Mouse (Mus musculus) liver, embryonic 12.5 days (tissue): ENCODE data around the gene Nudt1. TPM values are rescaled to one million over a fixed set of nuclear protein-coding genes. Genes with fewer than 3 reads are reported as not detected.

Experiments used
- ATAC-seq: fragments of 200-750 bp; cut with Nextera tagmentation; 2 replicates; pipeline ENCODE4 v1.8.0; 2017; ENCODE audit warnings: moderate number of reproducible peaks, mild to moderate bottlenecking, moderate library complexity
- H3K27ac ChIP-seq: fragments of 300-500 bp; sonication (generic); 2 replicates; pipeline ENCODE4 v1.5.1; 2016; ENCODE audit warnings: mild to moderate bottlenecking
- H3K27me3 ChIP-seq: fragments of 300-500 bp; sonication (generic); replicated peaks from 2 replicates; pipeline ENCODE4 v1.6.1; 2016; ENCODE audit warnings: mild to moderate bottlenecking, moderate library complexity
- H3K36me3 ChIP-seq: fragments of 300-500 bp; sonication (generic); 2 replicates; pipeline ENCODE4 v1.6.1; 2016; ENCODE audit warnings: mild to moderate bottlenecking, moderate library complexity
- H3K4me1 ChIP-seq: fragments of 300-500 bp; sonication (generic); 2 replicates; pipeline ENCODE4 v1.6.1; 2016
- H3K4me2 ChIP-seq: fragments of 300-500 bp; sonication (generic); 2 replicates; pipeline ENCODE4 v1.6.1; 2016; ENCODE audit warnings: mild to moderate bottlenecking, moderate library complexity
- H3K4me3 ChIP-seq: fragments of 300-500 bp; sonication (generic); 2 replicates; pipeline ENCODE4 v1.5.1; 2016; ENCODE audit warnings: mild to moderate bottlenecking, moderate library complexity
- H3K9ac ChIP-seq: fragments of 300-500 bp; sonication (generic); 2 replicates; pipeline ENCODE4 v1.6.1; 2016; ENCODE audit warnings: mild to moderate bottlenecking, moderate library complexity
- H3K9me3 ChIP-seq: fragments of 300-500 bp; sonication (generic); replicated peaks from 2 replicates; pipeline ENCODE4 v1.6.1; 2016; ENCODE audit warnings: mild to moderate bottlenecking, moderate library complexity
- WGBS: fragments of 180-500 bp; shearing (Covaris S2); methylation state at CpG from one replicate; pipeline ENCODE4 v1.1.7; 2016; ENCODE audit not compliant: insufficient replicate concordance; 5-methylcytosine and 5-hydroxymethylcytosine counted together
- polyA plus RNA-seq: library from polyadenylated mRNA; unstranded; fragments of >200 nt; fragmentation: Nextera tagmentation; extraction: Ambion mirVana; gene quantifications from 2 replicates; pipeline ENCODE4 v1.2.1, GENCODE M21; 2016

Gene Nudt1
- polyA plus RNA-seq, result 34.6 and 36.3 TPM in 2 replicates

- peak within 1 kb of the TSS; percentile 83 for H3K4me2 ChIP-seq
- no peaks in the 10 kb centered on the region for H3K27me3 ChIP-seq
- peaks cover 55% of the 10 kb centered on the region for H3K4me1 ChIP-seq
- H3K4me3 ChIP-seq, result peak within 1 kb of the TSS; percentile 98
- WGBS, result 3% methylated on average over 57 of the region's 60 CpGs
- peak within 1 kb of the TSS; percentile 87 for H3K27ac ChIP-seq
- no peaks in the 10 kb centered on the region for H3K9me3 ChIP-seq
- peak within 1 kb of the TSS; percentile 99 for H3K9ac ChIP-seq
- H3K36me3 ChIP-seq, result peaks cover 9% of the 10 kb centered on the region; the same call in 1 of the 2 replicates
- ATAC-seq, result peak; percentile 91
Observed at GRCm38 (mm10) chr5:140321042-140321755, at the start of gene Nudt1, which contains the start of gene Mad1l1. Gene Nudt1, plus strand, starts transcription at chr5:140321656. Gene Mad1l1, minus strand, starts transcription at chr5:140321552.

GRCm38 (mm10) chr5:140276779-140277178, 44.7 kb upstream of the Nudt1 start:
- Histone ChIP-seq H3K9me3 (no peaks in the 10 kb centered on the region), H3K4me3 (no peak overlapping the region), H3K36me3 (peaks cover 49% of the 10 kb centered on the region), H3K27me3 (no peaks in the 10 kb centered on the region), H3K4me1 (no peaks in the 10 kb centered on the region), H3K4me2 (no peak overlapping the region), H3K9ac (no peak overlapping the region), H3K27ac (no peak overlapping the region)
- 77% methylated on average over 6 of the region's 6 CpGs for WGBS
- ATAC-seq, result no peak

GRCm38 (mm10) chr5:140280205-140280604, 41.3 kb upstream of the Nudt1 start:
- Histone ChIP-seq H3K4me2 (no peak overlapping the region), H3K4me1 (no peaks in the 10 kb centered on the region), H3K9me3 (no peaks in the 10 kb centered on the region), H3K36me3 (peaks cover 73% of the 10 kb centered on the region), H3K27ac (no peak overlapping the region), H3K9ac (no peak overlapping the region), H3K4me3 (no peak overlapping the region), H3K27me3 (no peaks in the 10 kb centered on the region)
- 77% methylated on average over 9 of the region's 9 CpGs for WGBS
- ATAC-seq, result no peak

GRCm38 (mm10) chr5:140282376-140282775, 39.1 kb upstream of the Nudt1 start:
- Histone ChIP-seq H3K4me2 (no peak overlapping the region), H3K4me3 (no peak overlapping the region), H3K4me1 (no peaks in the 10 kb centered on the region), H3K9ac (no peak overlapping the region), H3K9me3 (no peaks in the 10 kb centered on the region), H3K36me3 (peaks cover 77% of the 10 kb centered on the region), H3K27ac (no peak overlapping the region), H3K27me3 (no peaks in the 10 kb centered on the region)
- ATAC-seq, result no peak
- 86% methylated on average over 8 of the region's 8 CpGs for WGBS

- Histone ChIP-seq H3K4me3 (no peak overlapping the region), H3K4me1 (no peaks in the 10 kb centered on the region), H3K4me2 (no peak overlapping the region), H3K36me3 (peaks cover 76% of the 10 kb centered on the region), H3K27me3 (no peaks in the 10 kb centered on the region), H3K27ac (no peak overlapping the region), H3K9me3 (no peaks in the 10 kb centered on the region), H3K9ac (no peak overlapping the region)
- WGBS, result 71% methylated on average over 3 of the region's 3 CpGs
- ATAC-seq, result no peak
Observed at GRCm38 (mm10) chr5:140282900-140283299, 38.6 kb upstream of the Nudt1 start.

GRCm38 (mm10) chr5:140284011-140284410, 37.4 kb upstream of the Nudt1 start:
- no peak overlapping the region for H3K4me3 ChIP-seq

GRCm38 (mm10) chr5:140284761-140285160, 36.7 kb upstream of the Nudt1 start:
- Histone ChIP-seq H3K9ac (no peak overlapping the region), H3K4me3 (no peak overlapping the region), H3K9me3 (no peaks in the 10 kb centered on the region), H3K4me1 (no peaks in the 10 kb centered on the region), H3K4me2 (no peak overlapping the region), H3K27me3 (no peaks in the 10 kb centered on the region), H3K27ac (no peak overlapping the region), H3K36me3 (peaks cover 76% of the 10 kb centered on the region)
- no peak for ATAC-seq
- WGBS, result 82% methylated on average over 2 of the region's 2 CpGs

More at GRCm38 (mm10) chr5:140284011-140284410, 37.4 kb upstream of the Nudt1 start:
- Histone ChIP-seq H3K9me3 (no peaks in the 10 kb centered on the region), H3K4me1 (no peaks in the 10 kb centered on the region), H3K36me3 (peaks cover 76% of the 10 kb centered on the region), H3K27ac (no peak overlapping the region), H3K4me2 (no peak overlapping the region), H3K27me3 (no peaks in the 10 kb centered on the region), H3K9ac (no peak overlapping the region)
- 87% methylated on average over 2 of the region's 2 CpGs for WGBS
- ATAC-seq, result no peak

- no peak overlapping the region for H3K4me2 ChIP-seq
- no peak overlapping the region for H3K27ac ChIP-seq
- 82% methylated on average over 3 of the region's 3 CpGs for WGBS
- ATAC-seq, result no peak
- H3K27me3 ChIP-seq, result no peaks in the 10 kb centered on the region
- H3K36me3 ChIP-seq, result peaks cover 94% of the 10 kb centered on the region
- H3K9ac ChIP-seq, result no peak overlapping the region
- H3K4me1 ChIP-seq, result no peaks in the 10 kb centered on the region
- H3K4me3 ChIP-seq, result no peak overlapping the region
- H3K9me3 ChIP-seq, result no peaks in the 10 kb centered on the region
Observed at GRCm38 (mm10) chr5:140288287-140288686, 33.2 kb upstream of the Nudt1 start.

- H3K27ac ChIP-seq, result no peak overlapping the region
- no peak for ATAC-seq
- no peaks in the 10 kb centered on the region for H3K4me1 ChIP-seq
- H3K4me2 ChIP-seq, result no peak overlapping the region
- no peaks in the 10 kb centered on the region for H3K9me3 ChIP-seq
- 85% methylated on average over 2 of the region's 2 CpGs for WGBS
- peaks cover 95% of the 10 kb centered on the region for H3K36me3 ChIP-seq
- H3K9ac ChIP-seq, result no peak overlapping the region
- no peaks in the 10 kb centered on the region for H3K27me3 ChIP-seq
- no peak overlapping the region for H3K4me3 ChIP-seq
Observed at GRCm38 (mm10) chr5:140289161-140289560, 32.3 kb upstream of the Nudt1 start.

GRCm38 (mm10) chr5:140292152-140292551, 29.3 kb upstream of the Nudt1 start:
- ATAC-seq, result no peak

GRCm38 (mm10) chr5:140298291-140298690, 23.2 kb upstream of the Nudt1 start:
- H3K27ac ChIP-seq, result no peak overlapping the region
- H3K9ac ChIP-seq, result no peak overlapping the region
- 75% methylated on average over 4 of the region's 4 CpGs for WGBS
- no peak for ATAC-seq
- H3K4me1 ChIP-seq, result no peaks in the 10 kb centered on the region
- H3K4me3 ChIP-seq, result no peak overlapping the region
- no peaks in the 10 kb centered on the region for H3K27me3 ChIP-seq
- no peak overlapping the region for H3K4me2 ChIP-seq
- H3K9me3 ChIP-seq, result no peaks in the 10 kb centered on the region
- peaks cover 89% of the 10 kb centered on the region for H3K36me3 ChIP-seq

More at GRCm38 (mm10) chr5:140292152-140292551, 29.3 kb upstream of the Nudt1 start:
- Histone ChIP-seq H3K36me3 (peaks cover 94% of the 10 kb centered on the region), H3K27ac (no peak overlapping the region), H3K4me1 (no peaks in the 10 kb centered on the region), H3K4me3 (no peak overlapping the region), H3K9me3 (no peaks in the 10 kb centered on the region), H3K9ac (no peak overlapping the region), H3K27me3 (no peaks in the 10 kb centered on the region), H3K4me2 (no peak overlapping the region)
- WGBS, result 67% methylated on average over 1 of the region's 1 CpGs

- Histone ChIP-seq H3K4me3 (no peak overlapping the region), H3K36me3 (peaks cover 96% of the 10 kb centered on the region), H3K9me3 (no peaks in the 10 kb centered on the region), H3K9ac (no peak overlapping the region), H3K4me2 (no peak overlapping the region), H3K27ac (no peak overlapping the region), H3K4me1 (no peaks in the 10 kb centered on the region), H3K27me3 (no peaks in the 10 kb centered on the region)
- no peak for ATAC-seq
- 92% methylated on average over 8 of the region's 8 CpGs for WGBS
Observed at GRCm38 (mm10) chr5:140306016-140306415, 15.4 kb upstream of the Nudt1 start.
